Mouse (Mus musculus) midbrain, embryonic 13.5 days (tissue): ENCODE results near the gene Ldhb. TPM values are rescaled to one million over a fixed set of nuclear protein-coding genes. Genes with fewer than 3 reads are reported as not detected.

Experiments
- ATAC-seq: fragments of 200-750 bp; cut with Nextera tagmentation; 2 replicates; pipeline ENCODE4 v1.8.0; 2017; ENCODE audit warnings: mild to moderate bottlenecking, moderate TSS enrichment, moderate library complexity
- H3K27ac ChIP-seq: fragments of 300-500 bp; sonication (generic); 2 replicates; pipeline ENCODE4 v1.5.1; 2015; ENCODE audit warnings: inconsistent platforms, mild to moderate bottlenecking, moderate library complexity
- H3K27me3 ChIP-seq: fragments of 300-500 bp; sonication (generic); 2 replicates; pipeline ENCODE4 v1.6.1; 2015; ENCODE audit warnings: mild to moderate bottlenecking, inconsistent platforms
- H3K36me3 ChIP-seq: fragments of 300-500 bp; sonication (generic); 2 replicates; pipeline ENCODE4 v1.6.1; 2015; ENCODE audit warnings: mild to moderate bottlenecking, inconsistent platforms
- H3K4me1 ChIP-seq: fragments of 300-500 bp; sonication (generic); replicated peaks from 2 replicates; pipeline ENCODE4 v1.6.1; 2015; ENCODE audit warnings: inconsistent platforms
- H3K4me2 ChIP-seq: fragments of 300-500 bp; sonication (generic); replicated peaks from 2 replicates; pipeline ENCODE4 v1.6.1; 2015; ENCODE audit warnings: moderate library complexity, mild to moderate bottlenecking, inconsistent platforms
- H3K4me3 ChIP-seq: fragments of 300-500 bp; sonication (generic); replicated peaks from 2 replicates; pipeline ENCODE4 v1.5.1; 2015; ENCODE audit warnings: mild to moderate bottlenecking, inconsistent platforms
- H3K9ac ChIP-seq: fragments of 300-500 bp; sonication (generic); replicated peaks from 2 replicates; pipeline ENCODE4 v1.6.1; 2015; ENCODE audit warnings: mild to moderate bottlenecking, inconsistent platforms
- H3K9me3 ChIP-seq: fragments of 300-500 bp; sonication (generic); 2 replicates; pipeline ENCODE4 v1.6.1; 2016; ENCODE audit warnings: mild to moderate bottlenecking, inconsistent platforms
- WGBS: fragments of 180-500 bp; shearing (Covaris S2); methylation state at CpG from one replicate; pipeline ENCODE4 v1.1.7; 2015; 5-methylcytosine and 5-hydroxymethylcytosine counted together
- polyA plus RNA-seq: library from polyadenylated mRNA; unstranded; fragments of >200 nt; fragmentation: Nextera tagmentation; extraction: Ambion mirVana; gene quantifications from 2 replicates; pipeline ENCODE4 v1.2.1, GENCODE M21; 2015

Ldhb gene
- polyA plus RNA-seq, 1 experiment from 2014 or later, result 473 TPM

DNA sequence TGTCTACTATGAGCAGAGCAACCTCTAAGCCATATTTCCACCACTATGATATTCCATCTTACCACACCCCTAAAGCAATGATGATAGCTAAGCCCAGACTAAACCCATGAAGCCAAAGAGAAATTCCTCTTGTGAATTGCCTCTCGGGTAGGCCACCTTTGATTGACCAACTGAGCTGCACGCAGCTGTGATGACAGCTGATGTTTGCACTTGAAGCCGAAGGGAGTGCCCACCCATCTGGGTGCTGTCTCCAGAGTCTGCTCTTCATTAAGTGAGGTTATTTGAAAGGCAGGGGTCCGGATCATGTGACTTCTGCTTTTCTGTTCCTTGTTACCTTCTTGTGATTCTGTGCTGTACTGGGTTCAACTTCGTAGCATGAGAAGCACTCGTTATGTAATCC is 45.6 kb downstream of the Ldhb start:
- ATAC-seq, result no peak
- H3K4me3 ChIP-seq, result no peak overlapping the region
- H3K4me2 ChIP-seq, result no peak overlapping the region
- no peak overlapping the region for H3K27ac ChIP-seq
- no peak overlapping the region for H3K9ac ChIP-seq
- H3K36me3 ChIP-seq, result no peaks in the 10 kb centered on the region
- no peaks in the 10 kb centered on the region for H3K27me3 ChIP-seq
- no peaks in the 10 kb centered on the region for H3K9me3 ChIP-seq
- peaks cover 17% of the 10 kb centered on the region for H3K4me1 ChIP-seq
- WGBS, result 83% methylated on average over 6 of the region's 6 CpGs

- WGBS, result 55% methylated on average over 14 of the region's 14 CpGs
Measured at GRCm38 (mm10) chr6:142459017-142459678, 48.6 kb downstream of the Ldhb start.

DNA sequence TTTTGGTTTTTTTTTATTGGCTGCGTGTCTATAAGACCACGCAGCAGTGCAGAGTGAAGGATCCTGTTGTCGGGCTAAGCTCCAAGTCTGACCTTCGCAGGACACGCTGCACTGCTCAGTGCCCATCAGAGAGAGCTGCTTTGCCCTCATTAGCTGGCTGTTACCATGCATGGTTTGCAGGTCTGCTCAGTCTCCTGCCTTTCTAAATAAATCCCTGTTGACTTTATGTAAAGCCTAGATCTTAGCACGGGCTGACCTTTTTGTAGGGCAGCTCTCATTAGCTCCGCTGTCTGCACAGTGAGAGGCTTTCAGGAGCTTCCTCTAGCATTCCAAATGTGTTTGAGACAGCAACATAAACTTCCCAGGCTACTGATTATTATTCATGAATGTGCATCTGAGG is 49.7 kb downstream of the Ldhb start:
- Histone ChIP-seq H3K4me1 (peaks cover 17% of the 10 kb centered on the region), H3K9ac (no peak overlapping the region), H3K4me2 (0 out of 2 replicates have a peak overlapping the region, but pooled peaks have one; percentile 5), H3K27me3 (no peaks in the 10 kb centered on the region), H3K27ac (no peak overlapping the region), H3K36me3 (no peaks in the 10 kb centered on the region), H3K9me3 (no peaks in the 10 kb centered on the region), H3K4me3 (no peak overlapping the region)
- WGBS, result 30% methylated on average over 7 of the region's 7 CpGs
- peak; percentile 71 for ATAC-seq

More at GRCm38 (mm10) chr6:142459017-142459678, 48.6 kb downstream of the Ldhb start:
- Histone ChIP-seq H3K4me3 (no peak overlapping the region), H3K9ac (no peak overlapping the region), H3K9me3 (no peaks in the 10 kb centered on the region), H3K4me1 (peaks cover 17% of the 10 kb centered on the region), H3K27me3 (no peaks in the 10 kb centered on the region), H3K4me2 (0 out of 2 replicates have a peak overlapping the region, but pooled peaks have one; percentile 11), H3K36me3 (no peaks in the 10 kb centered on the region), H3K27ac (peak overlapping the region; percentile 66)
- peak; percentile 79 for ATAC-seq

DNA sequence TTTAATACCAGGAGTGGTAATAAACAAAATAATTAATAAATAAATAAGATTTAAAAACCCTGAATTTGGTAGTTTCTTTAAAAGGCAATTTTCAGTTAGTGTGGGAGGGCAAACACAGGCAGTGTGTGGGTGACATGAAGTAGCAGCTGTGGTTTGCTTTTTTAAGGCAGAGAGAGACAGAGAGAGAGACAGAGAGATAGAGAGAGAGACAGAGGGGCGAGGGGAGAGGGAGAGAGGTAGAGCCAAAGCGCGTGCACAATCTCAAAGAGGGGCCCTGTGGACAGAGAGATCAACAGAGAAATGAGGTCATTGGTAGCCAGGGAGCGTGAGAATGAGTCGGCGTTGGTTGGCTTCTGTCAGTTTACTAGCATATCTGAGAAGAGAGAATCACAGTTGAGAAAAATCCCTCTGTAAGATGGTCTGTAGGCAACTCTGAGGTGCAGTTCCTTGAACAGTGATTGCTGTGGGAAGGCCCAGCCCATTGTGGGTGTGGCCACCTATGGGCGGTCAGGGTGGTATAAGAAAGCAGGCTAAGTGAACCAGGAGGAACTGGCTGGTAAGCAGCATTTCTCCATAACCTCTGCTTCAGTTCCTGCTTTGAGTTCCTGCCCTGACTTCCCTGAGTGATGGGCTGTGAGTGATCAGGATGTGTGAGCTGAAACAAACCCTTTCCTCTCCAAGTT is 52.3 kb downstream of the Ldhb start:
- no peaks in the 10 kb centered on the region for H3K9me3 ChIP-seq
- H3K9ac ChIP-seq, result no peak overlapping the region
- ATAC-seq, result no peak
- H3K4me1 ChIP-seq, result peaks cover 17% of the 10 kb centered on the region
- H3K36me3 ChIP-seq, result no peaks in the 10 kb centered on the region
- H3K4me2 ChIP-seq, result no peak overlapping the region
- 64% methylated on average over 7 of the region's 7 CpGs for WGBS
- no peak overlapping the region for H3K27ac ChIP-seq
- H3K27me3 ChIP-seq, result no peaks in the 10 kb centered on the region
- H3K4me3 ChIP-seq, result no peak overlapping the region

DNA sequence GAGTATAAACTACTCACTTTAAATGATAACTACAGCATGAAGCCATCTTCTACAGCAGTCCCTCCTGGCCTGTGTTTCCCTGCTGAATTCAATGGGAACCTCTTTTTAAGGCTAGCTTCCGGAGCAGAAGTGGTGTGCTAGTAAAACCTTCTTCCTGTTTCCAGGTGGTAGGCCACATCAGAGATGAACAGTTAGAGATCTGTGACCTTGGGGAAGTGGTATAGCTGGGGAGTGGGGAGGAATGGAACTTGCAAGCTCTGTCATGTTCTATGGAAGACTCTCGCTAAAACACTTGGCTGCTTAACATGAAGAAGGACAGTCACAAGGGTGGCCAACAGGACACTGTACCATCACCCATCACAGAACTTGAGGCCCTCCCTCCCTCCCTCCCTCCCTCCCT is 54.4 kb downstream of the Ldhb start:
- ATAC-seq, result no peak
- no peaks in the 10 kb centered on the region for H3K9me3 ChIP-seq
- no peaks in the 10 kb centered on the region for H3K27me3 ChIP-seq
- WGBS, result 94% methylated on average over 2 of the region's 2 CpGs
- no peak overlapping the region for H3K4me2 ChIP-seq
- H3K27ac ChIP-seq, result no peak overlapping the region
- H3K9ac ChIP-seq, result no peak overlapping the region
- no peaks in the 10 kb centered on the region for H3K36me3 ChIP-seq
- no peak overlapping the region for H3K4me3 ChIP-seq
- H3K4me1 ChIP-seq, result peaks cover 6% of the 10 kb centered on the region

GRCm38 (mm10) chr6:142451381-142451780 is 56.4 kb downstream of the Ldhb start:
- 88% methylated on average over 12 of the region's 12 CpGs for WGBS
- Histone ChIP-seq H3K36me3 (no peaks in the 10 kb centered on the region), H3K9me3 (no peaks in the 10 kb centered on the region), H3K9ac (no peak overlapping the region), H3K4me2 (no peak overlapping the region), H3K27ac (no peak overlapping the region), H3K4me3 (no peak overlapping the region), H3K27me3 (no peaks in the 10 kb centered on the region), H3K4me1 (no peaks in the 10 kb centered on the region)
- ATAC-seq, result no peak

Other genes with a start within 250 kb of the Ldhb start
- gene Iapp, start 209.5 kb downstream of the Ldhb start, polyA plus RNA-seq, result 0.99 and 1.3 TPM in 2 replicates
- gene Slco1a5, start 185.0 kb downstream of the Ldhb start, polyA plus RNA-seq, result 0.24 and 0.57 TPM in 2 replicates
- gene Pyroxd1, start 162.3 kb downstream of the Ldhb start, polyA plus RNA-seq, result 24.2 and 28.8 TPM in 2 replicates
- 31.2 and 34.1 TPM in 2 replicates for gene Recql, start 120.9 kb downstream of the Ldhb start, polyA plus RNA-seq
- gene Golt1b, start 120.7 kb downstream of the Ldhb start, polyA plus RNA-seq, result 86.3 and 93.2 TPM in 2 replicates
- 5.5 and 6.5 TPM in 2 replicates for gene Spx, start 94.5 kb downstream of the Ldhb start, polyA plus RNA-seq
- gene Gys2, start 34.8 kb downstream of the Ldhb start, polyA plus RNA-seq, result 0.05 TPM in 1 of 2 replicates, not detected in the other
- 11.0 and 11.4 TPM in 2 replicates for gene Kcnj8, start 63.7 kb upstream of the Ldhb start, polyA plus RNA-seq
- 2.7 and 3.1 TPM in 2 replicates for gene Abcc9, start 194.4 kb upstream of the Ldhb start, polyA plus RNA-seq
- 183 and 184 TPM in 2 replicates for gene Cmas, start 248.7 kb upstream of the Ldhb start, polyA plus RNA-seq